8 mouse cellular contexts compared by ENCODE assay signal in the genomic region with DNA sequence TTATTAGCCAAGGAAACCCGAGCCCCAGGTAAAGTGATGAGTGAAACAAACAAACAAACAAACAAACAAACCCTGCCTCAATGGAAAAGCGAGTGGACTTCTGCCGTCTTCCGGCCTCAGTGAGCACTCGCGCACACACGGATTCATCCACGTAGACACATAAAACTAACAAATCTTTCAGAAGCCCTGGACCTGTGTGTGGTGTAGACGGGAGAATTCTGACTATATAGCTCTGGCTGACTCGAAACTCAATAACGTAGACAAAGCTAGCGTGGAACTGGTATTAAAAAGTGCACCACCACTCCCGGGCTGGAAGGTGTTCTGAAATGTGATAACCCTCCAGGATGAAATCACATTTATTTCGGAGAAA. TPM values are rescaled to one million over a fixed set of nuclear protein-coding genes. Genes with fewer than 3 reads are reported as not detected.
DNase-seq lines count a peak whose midpoint lies in the region; ATAC-seq and TF ChIP-seq lines count a peak whose summit lies in the region.

No protein-coding gene starts in this region.

- H3K9ac ChIP-seq in heart, embryonic 16.5 days (ENCODE audit: low read length) = peak overlapping the region; percentile 87
- peak overlapping the region; percentile 52 for H3K9ac ChIP-seq in MEL (ENCODE audit: control insufficient read depth, low read depth, low read length, poor library complexity, severe bottlenecking)
- H3K9ac ChIP-seq in forebrain, embryonic 11.5 days (ENCODE audit: low read length) = peak overlapping the region; percentile 86
- peak overlapping the region; percentile 74 for H3K9ac ChIP-seq in limb, embryonic 14.5 days (ENCODE audit: low read depth, low read length, severe bottlenecking)
- H3K9ac ChIP-seq in neural tube, embryonic 15.5 days (replicated peaks) = peak overlapping the region; percentile 67

- intact Hi-C loops in heart, postnatal 10 days (cut with DNase I) = loop anchor here (5.0 kb wide), 1 partner anchor 183 kb away; no protein-coding TSS in a partner anchor

- 0 out of 2 replicates have a peak, but pooled peaks cover 2% of the 10 kb centered on the region for H3K9me3 ChIP-seq in heart, embryonic 16.5 days (replicated peaks; ENCODE audit: control insufficient read depth, low read length)
- no peaks in the 10 kb centered on the region for H3K9me3 ChIP-seq in MEL (replicated peaks; ENCODE audit: insufficient read depth, low read length)
- H3K9me3 ChIP-seq in forebrain, embryonic 11.5 days (ENCODE audit: control insufficient read depth, low read length) = no peaks in the 10 kb centered on the region
- no peaks in the 10 kb centered on the region for H3K9me3 ChIP-seq in limb, embryonic 14.5 days (ENCODE audit: control insufficient read depth, low read length)
- no peaks in the 10 kb centered on the region for H3K9me3 ChIP-seq in neural tube, embryonic 15.5 days (replicated peaks)

- under 1% methylated on average over 14 of the region's 14 CpGs for WGBS in heart, embryonic 16.5 days
- WGBS in forebrain, embryonic 11.5 days = under 1% methylated on average over 14 of the region's 14 CpGs
- under 1% methylated on average over 14 of the region's 14 CpGs for WGBS in limb, embryonic 14.5 days
- WGBS in neural tube, embryonic 15.5 days = under 1% methylated on average over 14 of the region's 14 CpGs

- peaks cover 25% of the 10 kb centered on the region for H3K79me2 ChIP-seq in MEL (ENCODE audit: control insufficient read depth, insufficient read depth, low read length, poor library complexity)

- no peak for ATAC-seq in heart, embryonic 16.5 days (replicated peaks; ENCODE audit: extremely low read depth, insufficient read depth, low FRiP score)
- peak; percentile 45; the same call in 1 of the 2 replicates for ATAC-seq in forebrain, embryonic 11.5 days (replicated peaks; ENCODE audit: low FRiP score)
- ATAC-seq in limb, embryonic 14.5 days (ENCODE audit: low FRiP score, low read depth) = peak; percentile 71
- peak; percentile 70 for ATAC-seq in neural tube, embryonic 15.5 days (ENCODE audit: low FRiP score)

- H3K4me3 ChIP-seq in heart, embryonic 16.5 days (ENCODE audit: low read length) = peak overlapping the region; percentile 93
- H3K4me3 ChIP-seq in MEL (ENCODE audit: control insufficient read depth in 1 of 2, insufficient read depth in 1 of 2, low read depth in 2 of 2, low read length in 2 of 2) = peak overlapping the region; percentile 65 to 86
- H3K4me3 ChIP-seq in forebrain, embryonic 11.5 days (ENCODE audit: low read depth, low read length) = peak overlapping the region; percentile 88
- peak overlapping the region; percentile 84 for H3K4me3 ChIP-seq in limb, embryonic 14.5 days (replicated peaks; ENCODE audit: low read length)
- H3K4me3 ChIP-seq in neural tube, embryonic 15.5 days (replicated peaks) = peak overlapping the region; percentile 87

- no peaks in the 10 kb centered on the region for H3K27me3 ChIP-seq in heart, embryonic 16.5 days (ENCODE audit: control insufficient read depth, insufficient read depth, low read length)
- H3K27me3 ChIP-seq in MEL (ENCODE audit: control insufficient read depth in 1 of 2, insufficient read depth in 2 of 2, low read length in 2 of 2) = no peaks in the 10 kb centered on the region
- H3K27me3 ChIP-seq in forebrain, embryonic 11.5 days (ENCODE audit: control insufficient read depth, insufficient read depth, low read length) = no peaks in the 10 kb centered on the region
- H3K27me3 ChIP-seq in limb, embryonic 14.5 days (ENCODE audit: control insufficient read depth, insufficient read depth, low read length) = no peaks in the 10 kb centered on the region
- no peaks in the 10 kb centered on the region for H3K27me3 ChIP-seq in neural tube, embryonic 15.5 days (replicated peaks)

- TF ChIP-seq POLR2A in MEL (IDR thresholded peaks at IDR 0.05; ENCODE audit: control insufficient read depth in 1 of 2, insufficient read depth in 1 of 2, low read depth in 1 of 2, low read length in 2 of 2, poor library complexity in 1 of 2) = peak in 1 of 2 experiments; percentile 47; a peak in 1 of 4 replicates
- TF ChIP-seq POLR2A in limb, embryonic 14.5 days (IDR thresholded peaks at IDR 0.05; ENCODE audit: borderline replicate concordance, extremely low read depth, insufficient read depth, insufficient read length) = no peak

- DNase-seq in heart, postnatal 10 days = no peak
- DNase-seq in MEL (ENCODE audit: low read depth, low spot score) (no peak), adipocyte (ENCODE audit: low spot score) (no peak)
- no peak for DNase-seq in forebrain, embryonic 11.5 days (ENCODE audit: low spot score)
- peak; percentile 9 for DNase-seq in limb, embryonic 14.5 days (ENCODE audit: low spot score)
- no peak for DNase-seq in frontal cortex, postnatal 25 days (ENCODE audit: low spot score in 2 of 2)

- no peak for TF ChIP-seq RAD21 in MEL (IDR thresholded peaks at IDR 0.05; ENCODE audit: low read depth, low read length)

- H3K27ac ChIP-seq in heart, embryonic 16.5 days (ENCODE audit: low read length) = peak overlapping the region; percentile 94
- peak overlapping the region; percentile 37 for H3K27ac ChIP-seq in MEL (ENCODE audit: control insufficient read depth, low read depth, low read length)
- no peak overlapping the region for H3K27ac ChIP-seq in forebrain, embryonic 11.5 days (ENCODE audit: low read depth, low read length)
- H3K27ac ChIP-seq in limb, embryonic 14.5 days (replicated peaks; ENCODE audit: low read depth, low read length) = peak overlapping the region; percentile 85
- H3K27ac ChIP-seq in neural tube, embryonic 15.5 days (replicated peaks) = peak overlapping the region; percentile 60; the same call in 1 of the 2 replicates

- H3K4me1 ChIP-seq in heart, embryonic 16.5 days (ENCODE audit: control insufficient read depth, insufficient read depth, low read length) = peaks cover 10% of the 10 kb centered on the region
- H3K4me1 ChIP-seq in MEL (ENCODE audit: control insufficient read depth in 1 of 2, insufficient read depth in 2 of 2, low read length in 2 of 2) = peaks cover 0 to 2% of the 10 kb centered on the region in 2 experiments; a peak in 2 of 4 replicates
- peaks cover 11% of the 10 kb centered on the region; the same call in 1 of the 2 replicates for H3K4me1 ChIP-seq in forebrain, embryonic 11.5 days (replicated peaks; ENCODE audit: control insufficient read depth, insufficient read depth, low read length)
- H3K4me1 ChIP-seq in limb, embryonic 14.5 days (ENCODE audit: control insufficient read depth, insufficient read depth, low read length) = peaks cover 12% of the 10 kb centered on the region
- peaks cover 18% of the 10 kb centered on the region for H3K4me1 ChIP-seq in neural tube, embryonic 15.5 days

- TF ChIP-seq CTCF in MEL (IDR thresholded peaks at IDR 0.05 in 2 of 3, conservative IDR thresholded peaks at IDR 0.05 in 1 of 3; ENCODE audit: control insufficient read depth in 1 of 3, insufficient read depth in 1 of 3, low read depth in 2 of 3, low read length in 3 of 3, poor library complexity in 1 of 3, severe bottlenecking in 1 of 3) = no peak

- peak overlapping the region; percentile 79 for H3K4me2 ChIP-seq in heart, embryonic 16.5 days (ENCODE audit: low read depth, low read length)
- peak overlapping the region; percentile 69 for H3K4me2 ChIP-seq in forebrain, embryonic 11.5 days (ENCODE audit: low read depth, low read length, severe bottlenecking)
- H3K4me2 ChIP-seq in limb, embryonic 14.5 days (replicated peaks; ENCODE audit: low read depth, low read length, severe bottlenecking) = peak overlapping the region; percentile 82
- peak overlapping the region; percentile 87 for H3K4me2 ChIP-seq in neural tube, embryonic 15.5 days

- H3K36me3 ChIP-seq in heart, embryonic 16.5 days (ENCODE audit: control insufficient read depth, insufficient read depth) = no peaks in the 10 kb centered on the region
- H3K36me3 ChIP-seq in MEL (ENCODE audit: control insufficient read depth in 1 of 2, insufficient read depth in 2 of 2, low read length in 2 of 2) = peaks cover 0 to 12% of the 10 kb centered on the region in 2 experiments; a peak in 2 of 4 replicates
- H3K36me3 ChIP-seq in forebrain, embryonic 11.5 days (ENCODE audit: control insufficient read depth, insufficient read depth, low read length) = no peaks in the 10 kb centered on the region
- H3K36me3 ChIP-seq in limb, embryonic 14.5 days (ENCODE audit: control insufficient read depth, insufficient read depth, low read length) = no peaks in the 10 kb centered on the region
- H3K36me3 ChIP-seq in neural tube, embryonic 15.5 days = no peaks in the 10 kb centered on the region

- no peak for TF ChIP-seq EP300 in MEL (IDR thresholded peaks at IDR 0.05; ENCODE audit: low read depth in 1 of 2, low read length in 2 of 2)

RNA-seq across cellular contexts. Expression of gene Zfp472, which starts 0.4 kb away (rescaled TPM):
- 6.6 and 6.7 TPM in 2 replicates for polyA plus RNA-seq in heart, embryonic 16.5 days (2015; fragmentation: Nextera tagmentation; extraction: Ambion mirVana)
- 1 to 10 TPM; 3.0 to 4.0 TPM for total RNA-seq in heart, postnatal 10 days (2021)
- 9.8 and 13.4 TPM in 2 replicates for total RNA-seq in MEL (2012; rRNA removed)
- polyA plus RNA-seq in MEL (2012; ENCODE audit: insufficient read depth in 1 of 2, insufficient read length in 2 of 2, low read depth in 1 of 2, low replicate concordance in 2 of 2, missing spikeins in 1 of 2) = 1 to 10 TPM in 1 of 2 experiments, not detected in 1; 7.1 TPM
- polyA plus RNA-seq in forebrain, embryonic 11.5 days (2014; fragmentation: Nextera tagmentation; extraction: Ambion mirVana) = 13.6 and 14.6 TPM in 2 replicates
- polyA plus RNA-seq in limb, embryonic 14.5 days (2012; rRNA removed) = 4.0 and 5.2 TPM in 2 replicates
- polyA plus RNA-seq in limb, embryonic 14.5 days (2014; fragmentation: Nextera tagmentation; extraction: Ambion mirVana) = 11.1 and 11.6 TPM in 2 replicates
- polyA plus RNA-seq in neural tube, embryonic 15.5 days (2015; fragmentation: Nextera tagmentation; extraction: Ambion mirVana) = 8.5 and 9.0 TPM in 2 replicates

RNA-seq across cellular contexts. Expression of gene Cyp4f13, which starts 18.0 kb away (rescaled TPM):
- 9.5 and 11.3 TPM in 2 replicates for polyA plus RNA-seq in heart, embryonic 16.5 days (2015; fragmentation: Nextera tagmentation; extraction: Ambion mirVana)
- total RNA-seq in heart, postnatal 10 days (2021) = 10 to 100 TPM; 13.7 to 15.7 TPM
- 5.4 and 9.7 TPM in 2 replicates for total RNA-seq in MEL (2012; rRNA removed)
- polyA plus RNA-seq in MEL (2012; ENCODE audit: insufficient read depth in 1 of 2, insufficient read length in 2 of 2, low read depth in 1 of 2, low replicate concordance in 2 of 2, missing spikeins in 1 of 2) = 10 to 100 TPM in 1 of 2 experiments, not detected in 1; 19.3 TPM
- 3.3 and 4.0 TPM in 2 replicates for polyA plus RNA-seq in forebrain, embryonic 11.5 days (2014; fragmentation: Nextera tagmentation; extraction: Ambion mirVana)
- polyA plus RNA-seq in limb, embryonic 14.5 days (2012; rRNA removed) = 22.1 and 23.6 TPM in 2 replicates
- 11.7 and 12.8 TPM in 2 replicates for polyA plus RNA-seq in limb, embryonic 14.5 days (2014; fragmentation: Nextera tagmentation; extraction: Ambion mirVana)
- 8.0 and 8.1 TPM in 2 replicates for polyA plus RNA-seq in neural tube, embryonic 15.5 days (2015; fragmentation: Nextera tagmentation; extraction: Ambion mirVana)

RNA-seq across cellular contexts. Expression of gene Zfp952, which starts 27.7 kb away (rescaled TPM):
- 7.9 and 8.2 TPM in 2 replicates for polyA plus RNA-seq in heart, embryonic 16.5 days (2015; fragmentation: Nextera tagmentation; extraction: Ambion mirVana)
- 1 to 10 TPM; 7.9 to 8.5 TPM for total RNA-seq in heart, postnatal 10 days (2021)
- total RNA-seq in MEL (2012; rRNA removed) = 3.2 and 4.7 TPM in 2 replicates
- 1 to 10 TPM in 1 of 2 experiments, not detected in 1; 2.9 TPM for polyA plus RNA-seq in MEL (2012; ENCODE audit: insufficient read depth in 1 of 2, insufficient read length in 2 of 2, low read depth in 1 of 2, low replicate concordance in 2 of 2, missing spikeins in 1 of 2)
- 16.2 and 16.7 TPM in 2 replicates for polyA plus RNA-seq in forebrain, embryonic 11.5 days (2014; fragmentation: Nextera tagmentation; extraction: Ambion mirVana)
- 9.3 and 10.3 TPM in 2 replicates for polyA plus RNA-seq in limb, embryonic 14.5 days (2012; rRNA removed)
- polyA plus RNA-seq in limb, embryonic 14.5 days (2014; fragmentation: Nextera tagmentation; extraction: Ambion mirVana) = 10.7 and 13.3 TPM in 2 replicates
- polyA plus RNA-seq in neural tube, embryonic 15.5 days (2015; fragmentation: Nextera tagmentation; extraction: Ambion mirVana) = 17.9 and 21.5 TPM in 2 replicates

RNA-seq across cellular contexts. Expression of gene Cyp4f14, which starts 48.1 kb away (rescaled TPM):
- polyA plus RNA-seq in heart, embryonic 16.5 days (2015; fragmentation: Nextera tagmentation; extraction: Ambion mirVana) = 0.96 TPM in 1 of 2 replicates, not detected in the other
- total RNA-seq in heart, postnatal 10 days (2021) = not detected
- total RNA-seq in MEL (2012; rRNA removed) = not detected in 2 replicates
- polyA plus RNA-seq in MEL (2012; ENCODE audit: insufficient read depth in 1 of 2, insufficient read length in 2 of 2, low read depth in 1 of 2, low replicate concordance in 2 of 2, missing spikeins in 1 of 2) = not detected
- polyA plus RNA-seq in forebrain, embryonic 11.5 days (2014; fragmentation: Nextera tagmentation; extraction: Ambion mirVana) = not detected in 2 replicates
- polyA plus RNA-seq in limb, embryonic 14.5 days (2012; rRNA removed) = 0.09 TPM in 1 of 2 replicates, not detected in the other
- not detected in 2 replicates for polyA plus RNA-seq in limb, embryonic 14.5 days (2014; fragmentation: Nextera tagmentation; extraction: Ambion mirVana)
- polyA plus RNA-seq in neural tube, embryonic 15.5 days (2015; fragmentation: Nextera tagmentation; extraction: Ambion mirVana) = 0.09 TPM in 1 of 2 replicates, not detected in the other
